ENCODE assay signal across 11 mouse cellular contexts in genomic region chr10:11198346-11198745, GRCm38 (mm10). TPM values are rescaled to one million over a fixed set of nuclear protein-coding genes. Genes with fewer than 3 reads are reported as not detected.
DNase-seq lines count a peak whose midpoint lies in the region; TF ChIP-seq lines count a peak whose summit lies in the region.
"Had no signal": no experiment of that assay in that cellular context is flagged by ENCODE, and none has a peak within 500 bp of the region (broad histone marks: within the 10 kb centered on the region; RNA-seq: fewer than 3 reads in every experiment).

No protein-coding gene starts in this region.

- no peak for DNase-seq in gastrocnemius, adult 2 months
- DNase-seq in gastrocnemius, postnatal 36 days, result no peak
- DNase-seq in Muller cell, postnatal 12 days (ENCODE audit: inconsistent ontology term), result peak; percentile 73
- peak; percentile 70 for DNase-seq in brain, adult 2 months (ENCODE audit: low read depth, low spot score)
- DNase-seq in layer of hippocampus, adult 8-10 months (ENCODE audit: low spot score in 2 of 2), result peak; percentile 29 to 33
- no peak for DNase-seq in left cerebral cortex, postnatal 25 days (ENCODE audit: low spot score in 2 of 2)
- DNase-seq in right cerebral cortex, postnatal 4 days, result no peak
- no peak for DNase-seq in midbrain, embryonic 10.5 days (ENCODE audit: low spot score)
- DNase-seq: thymus, postnatal 14 days had no signal

- intact Hi-C loops in gastrocnemius, adult 2 months (cut with DNase I), result loop anchor here (5.0 kb wide), 1 partner anchor 36 kb away; no protein-coding TSS in a partner anchor
- intact Hi-C loops in gastrocnemius, postnatal 36 days (cut with DNase I), result loop anchor here (5.0 kb wide), 1 partner anchor 84 kb away; the partner anchor contains the start of gene Fbxo30
- intact Hi-C loops in left cerebral cortex, postnatal 25 days (cut with DNase I), result no loop called here

- no peak for TF ChIP-seq CTCF in gastrocnemius, adult 2 months (IDR thresholded peaks at IDR 0.05)

- no peaks in the 10 kb centered on the region for H3K4me1 ChIP-seq in midbrain, embryonic 10.5 days
- H3K4me1 ChIP-seq: kidney, embryonic 15.5 days had no signal

- no peaks in the 10 kb centered on the region for H3K9me3 ChIP-seq in midbrain, embryonic 10.5 days (replicated peaks)
- H3K9me3 ChIP-seq: kidney, embryonic 15.5 days had no signal

- peak overlapping the region; percentile 52 for H3K27ac ChIP-seq in gastrocnemius, adult 2 months
- H3K27ac ChIP-seq in midbrain, embryonic 10.5 days (replicated peaks), result no peak overlapping the region
- H3K27ac ChIP-seq: kidney, embryonic 15.5 days; liver, embryonic 14.5 days had no signal

- H3K4me3 ChIP-seq in gastrocnemius, adult 2 months, result no peak overlapping the region
- H3K4me3 ChIP-seq in midbrain, embryonic 10.5 days, result no peak overlapping the region
- H3K4me3 ChIP-seq: kidney, embryonic 15.5 days had no signal

- 94% methylated on average over 2 of the region's 2 CpGs for WGBS in midbrain, embryonic 10.5 days

- H3K27me3 ChIP-seq in midbrain, embryonic 10.5 days (ENCODE audit: low read depth, poor library complexity, severe bottlenecking), result no peaks in the 10 kb centered on the region
- H3K27me3 ChIP-seq: kidney, embryonic 15.5 days had no signal

- H3K36me3 ChIP-seq in midbrain, embryonic 10.5 days, result peaks cover 90% of the 10 kb centered on the region

RNA-seq across cellular contexts. Expression of gene Shprh, which starts 49.1 kb away (rescaled TPM):
- 1 to 10 TPM; 8.7 to 9.4 TPM for total RNA-seq in gastrocnemius, adult 2 months (2021)
- total RNA-seq in gastrocnemius, postnatal 36 days (2021), result 1 to 10 TPM; 6.5 to 6.6 TPM
- 10 to 100 TPM; 34.7 to 46.1 (median 40.1) TPM for total RNA-seq in layer of hippocampus, adult 8-10 months (2022)
- total RNA-seq in left cerebral cortex, postnatal 25 days (2021), result 10 to 100 TPM; 45.5 to 48.4 TPM
- 17.5 and 22.2 TPM in 2 replicates for polyA plus RNA-seq in midbrain, embryonic 10.5 days (2016; fragmentation: Nextera tagmentation; extraction: Ambion mirVana)

Comparison
In these comparisons a context has a peak if more than half of its experiments do, and no peak if none do; other contexts are left out.
1. DNase-seq: peak in Muller cell, postnatal 12 days (single experiment), brain, adult 2 months (single experiment) and layer of hippocampus, adult 8-10 months (2 of 2); none in gastrocnemius, adult 2 months (single experiment), gastrocnemius, postnatal 36 days (0 of 2), left cerebral cortex, postnatal 25 days (0 of 2), right cerebral cortex, postnatal 4 days (single experiment) and midbrain, embryonic 10.5 days (single experiment).